Mouse (Mus musculus) left cerebral cortex, adult 2 months (tissue): ENCODE results near the gene Hebp1. TPM values are rescaled to one million over a fixed set of nuclear protein-coding genes. Genes with fewer than 3 reads are reported as not detected.

ENCODE experiments used
- DNase-seq, 2 experiments: peaks; one replicate each; pipeline ENCODE4 v3.0.0; 2021 to 2022; ENCODE audit warnings: low spot score in 2 of 2, mixed read lengths in 1 of 2; ENCODE audit errors: extremely low spot score in 1 of 2
- H3K27ac ChIP-seq: fragments of 200-600 bp; 2 replicates; pipeline ENCODE4 v1.8.1; 2022
- H3K4me3 ChIP-seq: fragments of 200-600 bp; 2 replicates; pipeline ENCODE4 v1.8.1; 2022
- CTCF ChIP-seq: fragments of 200-600 bp; IDR thresholded peaks from 2 replicates; pipeline ENCODE4 v1.8.1; 2022; ENCODE audit warnings: antibody characterized with exemption, mild to moderate bottlenecking, moderate library complexity
- intact Hi-C: fragments of 180-260 bp; cut with DNase I; formaldehyde crosslinking; loops from one replicate; pipeline ENCODE4 v1.15.1; 2025
- total RNA-seq, 2 experiments: library from RNA; stranded (reverse); gene quantifications; 2 replicates each; pipeline ENCODE4 v1.2.3; 2021

The Hebp1 gene
- total RNA-seq, 2 experiments from 2014 or later: 45.3 to 46.9 TPM

DNA sequence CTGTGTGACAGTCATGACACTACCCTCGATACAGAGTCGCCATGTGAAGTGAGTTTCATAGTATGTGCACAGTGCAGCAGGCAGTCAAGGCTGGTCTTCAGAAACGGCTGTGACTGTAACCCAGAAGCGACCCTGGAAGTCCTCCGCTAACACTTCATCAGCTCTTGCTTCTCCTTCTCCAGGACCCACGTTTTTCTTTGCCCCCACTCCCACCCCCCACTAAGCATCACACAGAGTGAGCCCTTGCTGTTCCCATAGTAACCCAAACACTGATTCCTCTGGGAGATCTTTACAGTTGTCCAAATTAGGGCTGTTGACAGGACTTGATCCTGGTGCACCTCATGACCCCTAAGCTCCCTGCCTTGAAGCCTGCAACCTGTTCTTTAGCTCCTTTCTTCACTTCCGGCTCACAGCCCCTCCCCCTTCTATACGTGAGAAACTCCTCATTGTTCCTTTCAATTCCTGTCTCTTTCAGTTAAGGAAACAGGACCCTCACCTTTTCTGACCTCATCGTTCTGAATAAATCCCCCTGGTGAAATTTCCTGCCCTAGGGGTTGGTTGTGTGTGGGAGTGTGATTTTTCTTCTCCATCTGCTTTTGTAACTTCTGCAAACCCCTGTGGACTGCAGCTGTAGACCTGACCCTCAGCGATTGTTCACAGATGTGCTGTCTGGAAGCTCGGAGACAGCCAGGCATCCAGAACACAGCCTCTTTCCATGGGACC, 61.2 kb downstream of the Hebp1 start:
- Histone ChIP-seq H3K4me3 (no peak overlapping the region), H3K27ac (no peak overlapping the region)
- no peak for DNase-seq
- intact Hi-C loops: no loop called here
- no peak for TF ChIP-seq CTCF

DNA sequence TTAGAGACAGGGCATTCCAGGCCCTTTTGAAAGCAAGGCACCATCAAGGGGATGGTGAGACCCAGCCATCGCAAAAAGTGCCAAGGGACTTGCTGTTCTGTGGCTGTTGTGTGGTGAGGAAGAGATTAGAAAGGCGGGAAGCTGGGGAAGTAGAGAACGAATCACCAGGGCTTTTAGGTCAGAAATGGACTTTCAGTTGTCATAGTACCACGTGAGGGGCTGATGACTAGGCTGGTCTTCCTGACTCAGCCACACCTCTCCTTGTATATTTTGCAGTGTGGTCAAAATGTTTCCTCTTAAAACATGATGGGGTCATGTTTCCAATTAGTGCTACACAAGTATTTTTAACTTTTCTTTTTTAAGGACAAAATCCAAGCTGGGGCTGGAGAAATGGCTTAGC, 62.1 kb downstream of the Hebp1 start:
- Histone ChIP-seq H3K27ac (no peak overlapping the region), H3K4me3 (no peak overlapping the region)
- no peak for DNase-seq
- intact Hi-C loops: no loop called here
- no peak for TF ChIP-seq CTCF

DNA sequence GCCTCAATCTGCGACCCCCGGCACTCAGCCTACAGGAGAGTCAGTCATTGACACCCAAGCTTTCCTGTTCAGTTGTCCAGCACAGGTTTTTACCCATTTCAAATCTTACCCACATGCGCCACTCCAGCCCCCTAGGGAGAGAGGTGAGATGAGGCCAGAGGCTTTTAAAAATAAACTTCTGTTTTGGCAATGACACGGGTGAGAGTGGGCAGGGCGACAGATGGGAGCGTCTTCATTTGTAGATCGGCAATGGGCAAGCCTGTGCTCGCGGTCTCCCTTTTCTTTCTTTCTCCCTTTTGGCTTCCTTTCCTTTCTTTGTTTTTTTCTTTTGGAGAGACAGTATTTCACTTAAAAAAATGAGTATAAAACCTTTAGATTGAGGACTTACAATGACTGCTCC, 64.3 kb downstream of the Hebp1 start:
- DNase-seq: peak in 1 of 2 experiments; percentile 44
- H3K27ac ChIP-seq: no peak overlapping the region
- intact Hi-C loops: no loop called here
- TF ChIP-seq CTCF: no peak
- H3K4me3 ChIP-seq: no peak overlapping the region

DNA sequence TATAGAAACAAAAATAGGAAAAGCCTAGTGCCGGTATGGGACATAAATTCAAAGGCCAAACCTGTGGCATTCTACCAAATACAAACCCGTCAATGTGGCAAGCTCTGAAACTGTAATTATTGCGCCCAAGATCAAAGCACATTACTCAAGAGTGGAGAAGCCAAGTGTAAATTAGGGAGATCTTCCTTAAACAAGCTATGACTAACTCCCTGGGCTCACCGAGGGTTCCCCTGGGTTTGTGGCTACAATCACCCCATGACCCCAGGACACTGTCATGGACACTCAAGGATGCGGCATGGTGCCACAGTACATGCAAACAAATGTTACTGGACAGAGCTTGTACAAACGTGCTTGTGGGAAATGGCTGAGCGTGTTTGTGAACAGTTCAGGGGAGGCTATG, 64.7 kb downstream of the Hebp1 start:
- Histone ChIP-seq H3K27ac (no peak overlapping the region), H3K4me3 (no peak overlapping the region)
- intact Hi-C loops: no loop called here
- no peak for DNase-seq
- TF ChIP-seq CTCF: no peak

DNA sequence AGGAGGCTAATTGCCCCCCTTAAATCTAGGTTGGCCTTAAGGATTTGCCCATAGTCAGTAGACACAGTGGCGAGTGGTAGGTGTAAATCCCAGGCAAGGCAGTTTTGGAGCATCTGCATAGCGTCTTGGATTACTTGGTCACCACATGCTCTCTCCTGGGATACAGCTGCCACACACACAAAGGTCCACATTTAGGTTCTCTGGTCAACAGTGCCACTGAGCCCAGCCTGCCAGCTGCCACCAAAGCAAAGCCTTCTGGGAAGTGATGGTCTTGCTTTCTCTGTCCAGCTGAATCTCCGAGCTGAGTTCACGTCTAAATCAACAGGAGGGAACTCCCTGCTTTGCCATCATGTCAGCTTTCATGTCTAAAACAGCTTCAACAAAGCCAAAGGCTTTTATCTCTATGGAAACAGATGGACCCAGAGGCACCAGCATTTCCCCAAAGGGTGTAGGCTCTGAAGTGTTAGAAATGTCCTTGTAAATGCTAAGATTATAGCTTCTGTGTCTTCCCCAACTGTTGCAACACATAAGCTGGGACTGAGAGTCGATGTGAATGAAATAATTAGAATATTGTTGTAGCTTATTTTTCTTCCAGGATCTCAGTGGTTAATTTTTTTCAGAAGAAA, 73.0 kb downstream of the Hebp1 start:
- no peak overlapping the region for H3K27ac ChIP-seq
- intact Hi-C loops: no loop called here
- no peak for DNase-seq
- no peak overlapping the region for H3K4me3 ChIP-seq
- no peak for TF ChIP-seq CTCF

DNA sequence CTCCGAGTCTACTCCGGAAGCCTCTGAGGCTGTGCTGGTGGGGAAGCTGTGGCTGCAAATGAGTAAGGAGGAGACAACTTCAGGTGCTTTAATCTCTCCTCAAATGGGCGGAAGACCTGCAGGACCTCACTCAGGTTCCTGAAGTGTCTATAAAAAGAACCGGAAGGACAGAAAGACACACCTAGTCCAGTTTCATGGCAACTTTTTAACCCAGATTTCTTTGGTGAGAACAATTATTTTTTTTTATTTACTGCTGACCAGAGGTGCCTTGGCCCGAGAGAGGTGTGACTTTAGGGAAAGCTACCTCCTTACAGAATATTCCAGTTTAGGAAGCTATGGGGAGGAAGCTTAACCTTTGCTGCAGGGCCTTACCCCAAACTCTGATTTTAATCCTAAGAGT, 79.6 kb downstream of the Hebp1 start, which contains the start of gene Gprc5d:
Gene Gprc5d, minus strand, starts transcription at position 101 of the 400 bp plus-strand sequence.
- no peak within 1 kb of the TSS for H3K4me3 ChIP-seq
- TF ChIP-seq CTCF: no peak
- no peak within 1 kb of the TSS for H3K27ac ChIP-seq
- intact Hi-C loops: no loop called here
- DNase-seq: no peak

DNA sequence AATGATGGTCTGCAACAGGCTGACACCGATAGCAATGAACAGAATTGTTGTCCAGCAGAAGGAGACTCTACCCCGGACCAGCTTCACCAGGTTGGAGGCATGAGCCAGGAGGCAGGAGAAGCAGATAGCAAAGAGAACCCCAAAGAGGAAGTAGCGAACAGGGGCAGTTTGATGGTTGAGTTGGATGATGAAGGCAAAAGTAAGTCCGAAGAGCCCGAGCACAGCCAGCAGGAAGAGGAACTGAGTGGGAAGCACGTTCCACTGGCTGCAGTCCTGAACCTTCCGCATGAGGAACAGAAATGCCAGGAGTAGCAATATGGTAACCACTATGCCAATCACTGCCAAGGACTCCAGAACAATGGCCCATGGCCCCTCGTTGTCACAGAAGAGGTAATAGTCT, 81.3 kb downstream of the Hebp1 start:
- no peak for DNase-seq
- intact Hi-C loops: no loop called here
- H3K4me3 ChIP-seq: no peak overlapping the region
- no peak overlapping the region for H3K27ac ChIP-seq
- TF ChIP-seq CTCF: no peak

DNA sequence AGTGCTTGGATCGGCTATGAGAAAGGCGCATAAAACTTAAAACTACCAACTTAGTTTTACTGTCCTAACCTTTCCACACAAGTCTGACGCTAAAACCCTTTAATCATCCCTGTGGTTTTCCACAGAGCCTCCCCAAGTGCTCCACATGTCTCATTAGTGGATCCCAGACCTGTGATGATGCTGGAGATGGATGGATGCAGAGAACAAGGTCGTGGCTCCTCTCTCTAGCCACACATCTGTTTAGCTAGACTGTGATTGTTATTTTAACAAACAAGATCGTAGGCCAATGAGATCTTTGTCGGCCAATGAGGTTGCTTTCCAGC, 84.7 kb downstream of the Hebp1 start:
- no peak for DNase-seq
- no peak overlapping the region for H3K27ac ChIP-seq
- intact Hi-C loops: no loop called here
- H3K4me3 ChIP-seq: no peak overlapping the region
- TF ChIP-seq CTCF: no peak

DNA sequence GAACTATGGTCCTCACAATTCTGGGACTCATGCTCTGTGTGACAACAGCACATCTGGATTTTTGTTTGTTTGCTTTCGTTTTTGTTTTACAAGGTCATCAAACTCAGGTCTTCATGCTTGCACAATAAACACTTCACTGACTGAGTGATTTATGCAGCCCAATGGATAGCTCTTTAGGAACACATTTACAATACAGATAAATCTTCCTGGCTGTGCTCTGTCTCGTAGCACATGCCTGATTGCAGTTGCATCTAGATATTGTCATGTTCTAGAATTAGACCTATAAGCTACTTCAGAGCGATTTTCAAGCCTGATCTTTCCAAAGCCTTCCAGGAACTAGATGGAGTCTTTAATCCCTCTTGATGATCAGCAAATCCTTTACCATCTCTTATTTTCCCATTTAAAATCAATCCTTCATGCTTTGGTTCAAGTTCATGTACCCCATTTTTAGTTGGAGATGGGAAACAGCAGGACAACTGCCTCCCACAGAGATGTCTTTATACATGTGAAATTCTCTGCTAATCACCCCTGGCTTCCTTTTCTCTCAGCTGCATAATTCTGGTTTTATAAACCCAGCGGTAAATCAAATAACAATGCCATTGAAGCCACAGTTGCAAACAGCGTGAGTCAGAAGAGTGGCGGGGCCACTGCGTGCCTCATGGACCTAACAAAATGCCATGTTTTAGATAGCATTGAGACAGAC, 85.3 kb downstream of the Hebp1 start:
- intact Hi-C loops: no loop called here
- no peak for TF ChIP-seq CTCF

DNA sequence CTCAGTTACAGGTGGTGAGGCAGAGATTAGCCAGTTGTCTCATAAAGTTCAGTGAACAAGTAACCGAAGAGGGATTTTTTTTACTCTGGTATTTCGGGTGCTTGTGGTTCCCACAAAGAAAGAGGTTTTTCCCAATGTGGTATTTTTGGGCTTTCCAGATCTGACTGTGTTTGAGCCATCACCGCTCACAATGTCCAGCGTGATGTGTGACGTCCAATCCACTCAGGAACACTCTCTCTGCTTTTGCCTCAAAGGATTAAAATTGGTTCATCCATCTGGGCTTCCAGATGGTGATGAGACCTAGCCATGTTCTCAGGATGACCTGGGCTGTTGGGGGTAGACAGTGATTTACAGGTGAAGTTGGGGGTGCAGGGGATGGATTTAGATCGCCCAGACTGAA, 90.8 kb downstream of the Hebp1 start:
- intact Hi-C loops: loop anchor here (2.0 kb wide), 1 partner anchor 14 kb away; no protein-coding TSS in a partner anchor

More for the DNA sequence above, 85.3 kb downstream of the Hebp1 start:
- Histone ChIP-seq H3K4me3 (no peak overlapping the region), H3K27ac (no peak overlapping the region)
- DNase-seq: no peak

DNA sequence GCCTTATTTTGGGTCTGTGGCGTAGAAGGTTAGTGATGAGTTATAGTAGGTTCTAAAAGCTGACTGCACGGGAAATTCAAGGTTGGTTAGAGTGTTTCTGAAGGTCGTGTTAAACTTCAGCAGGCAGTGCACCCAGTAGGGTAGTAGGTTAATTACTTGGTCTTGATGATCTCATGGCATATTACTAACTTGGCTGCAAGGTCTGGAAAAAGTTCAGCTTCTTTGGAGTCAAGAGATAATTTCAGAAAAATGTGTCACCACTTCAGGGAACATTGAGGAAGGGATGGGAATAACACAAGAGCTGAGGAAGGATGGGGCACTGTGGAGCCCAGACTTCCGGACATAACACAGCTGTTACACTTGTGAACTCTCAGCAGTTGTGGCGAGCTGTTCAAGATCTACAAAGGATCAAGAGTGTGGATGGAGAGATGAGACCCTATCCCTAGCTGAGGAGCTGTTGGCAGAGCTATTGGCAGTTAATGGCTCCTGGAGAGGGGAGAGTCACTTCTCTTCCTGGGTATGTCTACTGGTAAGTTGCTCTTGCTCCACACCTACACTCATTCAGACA, 95.0 kb downstream of the Hebp1 start:
- intact Hi-C loops: no loop called here
- Histone ChIP-seq H3K4me3 (no peak overlapping the region), H3K27ac (no peak overlapping the region)
- no peak for DNase-seq
- TF ChIP-seq CTCF: no peak

More for the DNA sequence above, 90.8 kb downstream of the Hebp1 start:
- TF ChIP-seq CTCF: no peak
- DNase-seq: no peak
- no peak overlapping the region for H3K27ac ChIP-seq
- H3K4me3 ChIP-seq: no peak overlapping the region
